Mouse (Mus musculus) hindbrain, embryonic 11.5 days (tissue): Measurements from ENCODE around the gene Zfpl1. TPM values are rescaled to one million over a fixed set of nuclear protein-coding genes. Genes with fewer than 3 reads are reported as not detected.

Experiments
- ATAC-seq: fragments of 200-750 bp; cut with Nextera tagmentation; 2 replicates; pipeline ENCODE4 v1.8.0; 2017; ENCODE audit warnings: mild to moderate bottlenecking, moderate TSS enrichment, moderate library complexity; ENCODE audit not compliant: low FRiP score
- DNase-seq: peaks from one replicate; pipeline ENCODE4 v3.0.0-alpha.2; 2015; ENCODE audit warnings: low spot score
- H3K27ac ChIP-seq: fragments of 300-500 bp; sonication (generic); 2 replicates; pipeline ENCODE4 v1.5.1; 2014; ENCODE audit warnings: mild to moderate bottlenecking, low read depth, low read length
- H3K27me3 ChIP-seq: fragments of 300-500 bp; sonication (generic); 2 replicates; pipeline ENCODE4 v1.6.1; 2014; ENCODE audit warnings: mild to moderate bottlenecking, low read length, moderate library complexity, mixed read lengths; ENCODE audit not compliant: control insufficient read depth, insufficient read depth
- H3K36me3 ChIP-seq: fragments of 300-500 bp; sonication (generic); 2 replicates; pipeline ENCODE4 v1.6.1; 2014; ENCODE audit warnings: mild to moderate bottlenecking, low read length, moderate library complexity, mixed read lengths; ENCODE audit not compliant: control insufficient read depth, insufficient read depth
- H3K4me1 ChIP-seq: fragments of 300-500 bp; sonication (generic); replicated peaks from 2 replicates; pipeline ENCODE4 v1.6.1; 2014; ENCODE audit warnings: low read length, mixed read lengths; ENCODE audit not compliant: control insufficient read depth, insufficient read depth
- H3K4me2 ChIP-seq: fragments of 300-500 bp; sonication (generic); replicated peaks from 2 replicates; pipeline ENCODE4 v1.6.1; 2014; ENCODE audit warnings: mild to moderate bottlenecking, low read depth, low read length
- H3K4me3 ChIP-seq: fragments of 300-500 bp; sonication (generic); 2 replicates; pipeline ENCODE4 v1.5.1; 2014; ENCODE audit warnings: low read depth, low read length
- H3K9ac ChIP-seq: fragments of 300-500 bp; sonication (generic); 2 replicates; pipeline ENCODE4 v1.6.1; 2014; ENCODE audit warnings: low read depth, low read length
- H3K9me3 ChIP-seq: fragments of 300-500 bp; sonication (generic); 2 replicates; pipeline ENCODE4 v1.6.1; 2016; ENCODE audit warnings: low read length; ENCODE audit not compliant: control insufficient read depth
- WGBS: fragments of 180-500 bp; shearing (Covaris S2); extraction: QIAGEN DNeasy Blood & Tissue Kit; methylation state at CpG from one replicate; pipeline ENCODE4 v1.1.7; 2014; 5-methylcytosine and 5-hydroxymethylcytosine counted together
- polyA plus RNA-seq: library from polyadenylated mRNA; unstranded; fragments of >200 nt; fragmentation: Nextera tagmentation; extraction: Ambion mirVana; gene quantifications from 2 replicates; pipeline ENCODE4 v1.2.1, GENCODE M21; 2014

The Zfpl1 gene
- polyA plus RNA-seq, 1 experiment from 2014 or later, result 77.8 TPM

DNA sequence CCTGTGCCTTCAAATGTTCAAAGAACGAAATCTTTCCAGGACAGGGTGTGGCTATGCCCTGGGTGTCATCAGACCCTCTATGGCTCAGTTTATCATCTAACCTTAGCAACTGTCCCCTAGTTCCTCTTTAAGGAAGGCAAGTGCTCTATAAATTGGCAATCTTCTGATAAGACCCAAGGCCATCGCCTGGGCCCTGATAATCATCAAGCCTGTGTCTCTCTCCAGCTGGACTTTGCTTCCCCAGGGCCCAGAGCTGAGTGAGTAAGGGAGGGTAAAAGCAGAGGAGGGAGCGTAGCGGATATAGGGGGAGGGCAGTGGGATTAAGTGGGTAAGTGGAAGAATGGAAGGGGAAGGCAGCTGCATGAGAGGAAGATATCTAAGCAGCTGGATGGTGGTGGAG is 19.7 kb upstream of the Zfpl1 start:
- no peak for ATAC-seq

DNA sequence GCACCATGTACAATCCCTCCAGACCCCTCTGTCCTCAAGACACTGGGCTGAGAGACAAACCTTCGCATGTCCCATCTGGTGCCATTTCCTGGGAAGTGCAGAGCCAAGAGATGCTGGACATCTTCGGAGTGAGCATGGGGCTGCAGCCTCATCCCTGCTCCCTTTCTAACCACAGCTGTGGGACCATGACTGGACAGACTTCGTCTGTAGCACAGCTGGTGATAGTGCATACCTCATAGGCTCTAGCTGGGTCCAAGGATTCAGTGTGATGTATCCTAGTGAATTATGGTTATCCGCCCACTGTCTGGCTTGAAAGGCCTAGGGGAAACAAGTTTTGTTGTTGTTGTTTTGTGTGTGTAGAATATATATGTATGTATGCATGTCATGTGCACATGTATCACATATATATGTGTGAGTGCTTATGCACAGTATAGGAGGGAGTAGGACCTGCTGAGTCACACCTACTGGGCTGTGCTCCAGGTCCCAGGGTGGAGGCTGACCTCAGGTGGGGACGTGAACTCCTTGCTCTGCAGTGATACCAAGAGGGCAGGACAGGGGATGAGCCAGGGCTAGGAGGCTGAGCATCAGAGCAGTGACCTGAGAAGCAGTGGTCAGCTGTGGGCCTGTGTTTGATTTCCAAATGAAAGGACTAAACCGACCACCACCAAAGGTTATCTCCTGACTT is 17.6 kb upstream of the Zfpl1 start:
- Histone ChIP-seq H3K4me2 (no peak overlapping the region), H3K36me3 (no peaks in the 10 kb centered on the region), H3K4me3 (no peak overlapping the region), H3K27me3 (no peaks in the 10 kb centered on the region), H3K4me1 (no peaks in the 10 kb centered on the region), H3K27ac (no peak overlapping the region), H3K9me3 (no peaks in the 10 kb centered on the region), H3K9ac (0 out of 2 replicates have a peak overlapping the region, but pooled peaks have one; percentile 7)
- 80% methylated on average over 6 of the region's 6 CpGs for WGBS
- DNase-seq, result no peak
- ATAC-seq, result no peak

More for the DNA sequence above, 19.7 kb upstream of the Zfpl1 start:
- H3K4me2 ChIP-seq, result no peak overlapping the region
- no peaks in the 10 kb centered on the region for H3K4me1 ChIP-seq
- no peaks in the 10 kb centered on the region for H3K9me3 ChIP-seq
- no peak overlapping the region for H3K4me3 ChIP-seq
- WGBS, result 91% methylated on average over 4 of the region's 4 CpGs
- H3K36me3 ChIP-seq, result no peaks in the 10 kb centered on the region
- no peak for DNase-seq
- H3K9ac ChIP-seq, result no peak overlapping the region; the same call in 1 of the 2 replicates
- no peak overlapping the region for H3K27ac ChIP-seq
- no peaks in the 10 kb centered on the region for H3K27me3 ChIP-seq

DNA sequence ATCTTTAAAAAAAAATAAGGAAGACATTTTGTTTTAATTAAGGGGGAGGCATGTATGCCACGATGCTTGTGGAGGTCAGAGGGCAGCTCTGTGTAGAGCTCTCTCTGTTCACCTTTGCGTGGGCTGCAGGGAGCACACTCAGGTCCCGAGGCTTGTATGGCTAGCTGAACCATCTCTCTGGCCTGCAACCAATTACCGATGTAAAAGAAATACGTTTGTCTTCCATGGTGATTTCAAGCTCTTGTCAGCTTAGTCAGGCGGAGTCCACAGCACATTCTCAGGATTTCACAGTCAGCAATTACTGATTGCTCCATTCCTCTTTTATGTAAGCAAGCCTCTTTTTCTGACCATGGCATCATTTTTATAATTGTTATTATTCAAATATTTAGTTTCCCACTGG is 16.4 kb upstream of the Zfpl1 start:
- DNase-seq (no peak), ATAC-seq (no peak)

DNA sequence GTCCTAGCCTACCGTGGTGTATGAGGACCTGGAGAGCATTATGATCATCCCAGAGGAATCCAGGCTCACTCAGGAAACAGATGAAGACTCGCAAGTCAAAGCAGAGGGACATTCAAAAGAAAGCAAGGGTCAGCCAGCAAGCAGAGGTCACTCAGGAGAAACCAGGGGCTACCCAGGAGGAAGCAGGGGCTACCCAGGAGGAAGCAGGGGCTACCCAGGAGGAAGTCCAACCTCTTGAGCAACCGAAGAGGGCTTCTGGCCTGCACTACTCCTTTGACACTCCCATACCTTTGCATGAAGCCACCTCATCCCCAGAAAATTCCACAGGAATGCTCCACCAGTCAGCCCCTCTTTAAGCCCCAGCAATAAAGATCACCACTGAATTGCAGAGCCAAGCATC is 13.1 kb upstream of the Zfpl1 start:
- Histone ChIP-seq H3K4me3 (no peak overlapping the region), H3K36me3 (no peaks in the 10 kb centered on the region), H3K4me1 (no peaks in the 10 kb centered on the region), H3K27ac (no peak overlapping the region), H3K4me2 (no peak overlapping the region), H3K27me3 (no peaks in the 10 kb centered on the region), H3K9ac (no peak overlapping the region), H3K9me3 (no peaks in the 10 kb centered on the region)
- DNase-seq (no peak), ATAC-seq (no peak)
- WGBS, result 81% methylated on average over 3 of the region's 3 CpGs

More for the DNA sequence above, 16.4 kb upstream of the Zfpl1 start:
- H3K4me2 ChIP-seq, result no peak overlapping the region
- no peaks in the 10 kb centered on the region for H3K27me3 ChIP-seq
- H3K9ac ChIP-seq, result no peak overlapping the region
- no peaks in the 10 kb centered on the region for H3K9me3 ChIP-seq
- H3K4me3 ChIP-seq, result no peak overlapping the region
- H3K4me1 ChIP-seq, result no peaks in the 10 kb centered on the region
- WGBS, result 54% methylated on average over 6 of the region's 6 CpGs
- no peaks in the 10 kb centered on the region for H3K36me3 ChIP-seq
- H3K27ac ChIP-seq, result no peak overlapping the region

DNA sequence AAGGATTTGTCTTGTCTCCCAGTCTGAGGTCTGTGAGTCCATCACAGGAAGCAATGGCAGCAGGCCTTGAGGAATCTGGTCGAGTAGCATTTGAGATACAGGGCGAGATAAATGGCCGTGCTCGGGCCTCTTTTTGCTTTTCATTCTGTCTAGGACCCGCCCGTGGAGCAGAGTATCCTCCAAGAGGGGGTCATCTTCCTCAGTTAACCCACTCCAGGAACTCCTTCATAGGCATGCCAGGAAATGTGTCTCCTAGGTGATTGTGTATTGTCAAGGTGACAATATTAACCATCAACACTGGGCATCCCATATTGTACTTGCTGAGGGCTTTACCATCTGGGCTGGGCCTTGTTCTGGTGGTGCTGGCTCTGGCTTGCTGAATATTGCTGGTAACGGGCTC is 9.4 kb upstream of the Zfpl1 start, which contains the start of gene AC131692.1:
Gene AC131692.1 (plus strand): TSS at position 301 of the 400 bp plus-strand sequence.
- WGBS, result 91% methylated on average over 7 of the region's 7 CpGs
- Histone ChIP-seq H3K4me1 (no peaks in the 10 kb centered on the region), H3K36me3 (peaks cover 12% of the 10 kb centered on the region), H3K4me2 (no peak within 1 kb of the TSS), H3K9ac (no peak within 1 kb of the TSS), H3K27ac (no peak within 1 kb of the TSS), H3K9me3 (no peaks in the 10 kb centered on the region), H3K27me3 (no peaks in the 10 kb centered on the region), H3K4me3 (no peak within 1 kb of the TSS)
- no peak for DNase-seq
- no peak for ATAC-seq

DNA sequence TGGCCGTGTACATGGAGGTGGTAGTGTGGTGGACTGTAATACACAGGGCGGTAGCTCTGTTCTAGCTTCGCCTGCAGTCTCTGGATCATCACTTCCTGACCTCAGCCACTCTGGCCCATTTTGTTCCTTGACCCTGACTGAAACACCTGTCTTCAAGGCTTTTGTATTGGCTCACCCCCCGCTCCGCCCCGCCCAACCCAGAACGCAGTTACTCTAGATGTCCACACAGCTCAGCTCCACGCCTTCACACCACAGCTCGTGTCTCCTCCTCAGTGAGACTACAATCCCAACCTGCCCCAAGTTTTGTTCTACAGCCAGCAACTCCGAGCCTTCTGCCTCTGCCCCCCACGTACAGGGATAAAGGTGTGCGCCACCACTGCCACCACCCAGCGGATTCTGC is 4.1 kb upstream of the Zfpl1 start:
- Histone ChIP-seq H3K9ac (no peak overlapping the region), H3K9me3 (no peaks in the 10 kb centered on the region), H3K4me2 (no peak overlapping the region), H3K36me3 (peaks cover 12% of the 10 kb centered on the region), H3K4me3 (no peak overlapping the region), H3K27me3 (no peaks in the 10 kb centered on the region), H3K27ac (no peak overlapping the region), H3K4me1 (peaks cover 4% of the 10 kb centered on the region)
- WGBS, result 98% methylated on average over 13 of the region's 13 CpGs
- no peak for ATAC-seq
- no peak for DNase-seq

DNA sequence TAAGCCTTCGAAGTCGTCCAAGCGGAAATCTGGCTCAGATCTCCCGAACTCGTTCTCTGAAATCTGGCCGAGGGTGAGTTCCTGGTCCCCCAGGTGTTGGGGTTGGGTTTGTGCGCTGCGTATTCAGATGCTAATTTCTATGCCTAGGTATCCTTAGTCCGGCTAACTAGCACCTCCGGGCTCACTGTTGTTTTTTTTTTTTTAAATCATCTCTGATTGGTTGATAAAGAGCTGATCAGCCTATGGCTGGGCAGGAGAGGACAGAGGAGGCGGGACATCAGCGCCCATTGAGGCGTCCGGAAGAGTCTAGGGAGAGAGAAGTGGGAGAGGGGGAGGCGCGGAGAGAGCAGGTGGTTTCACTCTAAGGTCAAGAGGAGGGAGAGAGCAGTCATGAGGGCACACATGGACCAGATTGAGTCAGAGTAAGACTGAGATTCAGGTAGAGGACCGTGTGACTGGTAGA is 692 bp upstream of the Zfpl1 start:
- no peak overlapping the region for H3K27ac ChIP-seq
- no peaks in the 10 kb centered on the region for H3K27me3 ChIP-seq
- ATAC-seq (peak; percentile 78), DNase-seq (peak; percentile 77)
- H3K36me3 ChIP-seq, result peaks cover 3% of the 10 kb centered on the region
- H3K4me1 ChIP-seq, result peaks cover 6% of the 10 kb centered on the region
- H3K4me3 ChIP-seq, result peak overlapping the region; percentile 78
- under 1% methylated on average over 17 of the region's 17 CpGs for WGBS
- no peaks in the 10 kb centered on the region for H3K9me3 ChIP-seq
- H3K9ac ChIP-seq, result peak overlapping the region; percentile 59
- peak overlapping the region; percentile 90 for H3K4me2 ChIP-seq

DNA sequence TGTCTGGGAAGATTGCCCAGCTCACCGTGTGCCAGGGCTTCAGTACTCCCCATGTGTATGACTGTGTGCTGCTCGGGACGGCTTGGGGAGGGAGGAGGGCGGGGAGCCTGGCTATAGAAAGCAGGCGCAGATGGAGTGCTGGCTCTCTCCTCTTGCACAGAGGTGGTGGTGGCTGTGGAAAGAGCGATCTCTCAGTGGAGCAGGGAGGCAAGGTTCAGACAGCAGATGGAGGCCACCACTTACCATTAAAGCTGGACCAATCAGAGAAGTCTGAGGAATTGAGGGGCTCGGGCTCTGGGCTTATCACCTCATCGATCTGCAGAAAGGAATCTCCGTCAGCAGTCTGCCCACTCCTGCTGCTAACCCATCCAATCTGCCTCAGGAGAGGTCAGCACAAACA is 2.6 kb downstream of the Zfpl1 start, which contains the start of gene Gm28374:
Gene Gm28374 (minus strand): TSS at position 101 of the 400 bp plus-strand sequence.
- DNase-seq, result no peak
- H3K4me2 ChIP-seq, result no peak within 1 kb of the TSS
- no peak for ATAC-seq
- 90% methylated on average over 9 of the region's 9 CpGs for WGBS
- H3K9ac ChIP-seq, result no peak within 1 kb of the TSS
- no peaks in the 10 kb centered on the region for H3K9me3 ChIP-seq
- no peaks in the 10 kb centered on the region for H3K27me3 ChIP-seq
- H3K4me3 ChIP-seq, result no peak within 1 kb of the TSS
- H3K4me1 ChIP-seq, result peaks cover 6% of the 10 kb centered on the region
- H3K36me3 ChIP-seq, result no peaks in the 10 kb centered on the region
- H3K27ac ChIP-seq, result no peak within 1 kb of the TSS

DNA sequence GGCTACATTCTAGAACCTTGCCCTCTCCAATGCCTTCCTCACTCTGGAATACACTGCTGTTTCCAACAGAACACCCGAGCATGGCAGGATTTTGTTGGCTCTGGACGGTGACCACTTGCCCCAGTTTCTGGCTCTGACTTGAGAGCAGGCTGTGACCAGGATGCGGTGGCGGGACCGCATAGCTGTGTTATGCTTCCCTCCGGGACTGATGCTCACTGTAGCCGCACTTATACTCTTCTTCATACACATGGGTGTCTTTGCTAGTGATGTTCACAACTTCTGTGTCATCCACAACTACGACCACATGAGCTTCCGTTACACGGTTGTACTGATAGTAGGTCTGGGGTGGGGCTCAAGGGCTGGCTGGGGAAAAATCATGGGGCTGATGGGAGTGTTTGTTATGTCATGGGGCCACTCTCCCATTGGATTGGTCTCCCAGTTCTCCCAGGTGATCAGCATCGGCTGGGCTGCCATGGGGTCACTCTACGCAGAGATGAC is 4.7 kb downstream of the Zfpl1 start, which contains the start of gene Tmem262:
Gene Tmem262 (plus strand): TSS at position 51 of the 498 bp plus-strand sequence.
- Histone ChIP-seq H3K27me3 (no peaks in the 10 kb centered on the region), H3K4me1 (peaks cover 12% of the 10 kb centered on the region), H3K27ac (no peak within 1 kb of the TSS), H3K9ac (no peak within 1 kb of the TSS), H3K4me3 (no peak within 1 kb of the TSS), H3K9me3 (no peaks in the 10 kb centered on the region), H3K36me3 (no peaks in the 10 kb centered on the region), H3K4me2 (no peak within 1 kb of the TSS)
- DNase-seq (no peak), ATAC-seq (no peak)
- WGBS, result 93% methylated on average over 12 of the region's 12 CpGs
